Mouse (Mus musculus): ENCODE data around the gene Clcnka. TPM values are rescaled to one million over a fixed set of nuclear protein-coding genes. Genes with fewer than 3 reads are reported as not detected.

Gene Clcnka
- polyA plus RNA-seq, 1 experiment from 2014 or later: 0.13 TPM

DNA sequence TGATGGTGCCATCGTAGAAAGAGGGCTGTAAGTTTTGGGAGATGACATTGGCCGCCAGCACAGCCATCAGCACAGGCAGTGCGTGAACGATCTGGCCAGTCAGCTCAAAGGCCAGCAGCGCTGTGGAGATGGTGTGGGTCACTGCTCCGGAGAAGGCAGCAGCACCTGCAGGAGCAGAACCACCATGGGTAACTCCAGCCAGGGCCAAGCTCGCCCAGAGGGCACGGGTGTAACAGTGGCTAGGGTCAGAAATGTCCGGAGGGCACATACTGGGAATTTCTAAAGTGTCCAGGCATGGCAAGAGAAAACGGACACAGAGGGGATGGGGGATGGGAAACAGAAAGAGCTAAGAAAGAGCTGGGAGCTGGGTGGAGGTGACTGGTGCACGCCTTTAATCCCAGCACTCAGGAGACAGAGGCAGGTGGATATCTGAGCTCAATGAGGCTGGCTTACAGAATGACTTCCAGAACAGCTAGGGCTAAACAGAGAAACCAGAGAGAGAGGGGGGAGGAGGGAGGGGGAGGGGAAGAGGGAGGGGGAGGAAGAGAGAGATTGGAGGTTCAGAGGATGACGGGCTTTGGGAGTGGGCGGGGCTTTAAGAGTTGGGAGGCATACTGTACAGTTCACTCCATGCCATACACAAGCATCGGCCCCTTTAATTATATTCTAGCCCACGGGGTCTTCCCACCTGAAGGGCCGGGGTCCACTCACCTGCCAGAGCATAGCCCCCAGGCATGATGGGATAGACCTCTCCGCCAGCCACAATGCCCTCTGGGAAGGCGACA lies 9.0 kb downstream of the Clcnka start:
- no peak for ATAC-seq
- no peaks in the 10 kb centered on the region for H3K9me3 ChIP-seq (ENCODE audit: control insufficient read depth, low read length)
- no peaks in the 10 kb centered on the region; the same call in 1 of the 2 replicates for H3K4me1 ChIP-seq (ENCODE audit: control insufficient read depth, insufficient read depth, low read length)
- H3K27me3 ChIP-seq (replicated peaks; ENCODE audit: control insufficient read depth, insufficient read depth, low read length): 0 out of 2 replicates have a peak, but pooled peaks cover 1% of the 10 kb centered on the region
- no peak overlapping the region for H3K4me2 ChIP-seq (ENCODE audit: low read depth, low read length)
- H3K36me3 ChIP-seq (ENCODE audit: control insufficient read depth, insufficient read depth, low read length): no peaks in the 10 kb centered on the region
- no peak overlapping the region for H3K27ac ChIP-seq (ENCODE audit: low read length)
- no peak overlapping the region for H3K4me3 ChIP-seq (ENCODE audit: low read length)
- H3K9ac ChIP-seq (ENCODE audit: low read depth, low read length): no peak overlapping the region
- 72% methylated on average over 18 of the region's 18 CpGs for WGBS

DNA sequence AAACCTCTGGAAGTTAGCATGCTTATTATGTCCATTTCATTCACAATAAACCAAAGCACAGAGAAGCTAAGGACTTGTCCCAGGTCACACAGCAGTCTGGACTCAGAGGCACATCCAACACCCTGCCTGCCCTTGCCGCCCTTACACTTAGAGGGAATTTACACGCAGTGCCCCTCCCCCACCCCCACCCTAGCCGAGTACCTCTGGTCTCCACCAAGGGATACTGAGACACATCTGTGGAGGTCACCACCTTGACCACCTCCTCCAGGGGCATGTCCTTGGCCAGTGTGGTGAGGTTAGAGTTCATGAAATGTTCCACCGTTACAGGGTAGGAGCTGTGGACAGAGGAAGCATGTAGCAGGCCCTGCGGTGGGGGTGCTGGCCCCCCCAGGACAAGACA lies 10.6 kb downstream of the Clcnka start:
- 69% methylated on average over 5 of the region's 5 CpGs for WGBS
- H3K9ac ChIP-seq (ENCODE audit: low read depth, low read length): no peak overlapping the region
- no peaks in the 10 kb centered on the region for H3K36me3 ChIP-seq (ENCODE audit: control insufficient read depth, insufficient read depth, low read length)
- ATAC-seq: no peak
- H3K27me3 ChIP-seq (replicated peaks; ENCODE audit: control insufficient read depth, insufficient read depth, low read length): peaks cover 13% of the 10 kb centered on the region
- peaks cover 2% of the 10 kb centered on the region; the same call in 1 of the 2 replicates for H3K4me1 ChIP-seq (ENCODE audit: control insufficient read depth, insufficient read depth, low read length)
- H3K9me3 ChIP-seq (ENCODE audit: control insufficient read depth, low read length): no peaks in the 10 kb centered on the region
- no peak overlapping the region for H3K4me3 ChIP-seq (ENCODE audit: low read length)
- H3K4me2 ChIP-seq (ENCODE audit: low read depth, low read length): no peak overlapping the region
- no peak overlapping the region for H3K27ac ChIP-seq (ENCODE audit: low read length)

DNA sequence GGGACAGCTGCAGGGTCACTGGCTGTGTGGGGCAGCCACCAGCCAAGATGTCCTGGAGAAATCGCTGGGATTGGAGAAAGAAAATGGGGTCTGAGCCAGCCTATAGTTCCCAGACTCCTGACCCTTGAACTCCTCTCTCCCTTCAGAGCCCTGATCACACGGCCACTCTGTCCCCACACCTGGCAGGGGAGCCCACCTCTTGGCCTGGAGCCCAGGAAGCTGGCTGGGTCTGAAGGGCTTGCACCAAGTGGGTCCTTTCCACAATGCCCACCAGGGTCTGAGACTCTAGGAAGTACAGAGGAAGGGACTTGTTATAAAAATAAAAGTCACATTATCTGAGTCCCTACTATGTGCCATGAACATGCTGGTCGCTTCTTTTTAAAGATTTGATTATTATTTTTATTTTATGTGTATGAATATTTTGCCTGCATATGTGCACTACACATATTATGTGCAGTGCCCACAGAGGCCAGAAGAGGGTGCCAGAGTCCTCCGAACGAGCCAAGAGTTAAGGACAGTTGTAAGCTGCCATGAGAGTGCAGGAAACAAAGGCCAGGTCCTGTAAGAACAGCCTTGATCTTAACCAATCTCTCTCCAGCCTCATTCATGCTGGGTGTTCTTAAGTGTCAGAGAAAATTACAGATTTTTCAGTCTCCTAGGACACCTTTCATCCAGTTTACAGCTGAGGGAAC lies 11.3 kb downstream of the Clcnka start:
- Histone ChIP-seq H3K4me2 (ENCODE audit: low read depth, low read length) (no peak overlapping the region), H3K27me3 (replicated peaks; ENCODE audit: control insufficient read depth, insufficient read depth, low read length) (peaks cover 17% of the 10 kb centered on the region), H3K27ac (ENCODE audit: low read length) (no peak overlapping the region), H3K36me3 (ENCODE audit: control insufficient read depth, insufficient read depth, low read length) (no peaks in the 10 kb centered on the region), H3K4me3 (ENCODE audit: low read length) (no peak overlapping the region), H3K9me3 (ENCODE audit: control insufficient read depth, low read length) (no peaks in the 10 kb centered on the region), H3K4me1 (ENCODE audit: control insufficient read depth, insufficient read depth, low read length) (peaks cover 8% of the 10 kb centered on the region), H3K9ac (ENCODE audit: low read depth, low read length) (no peak overlapping the region)
- 22% methylated on average over 5 of the region's 5 CpGs for WGBS
- peak; percentile 43; the same call in 1 of the 2 replicates for ATAC-seq

DNA sequence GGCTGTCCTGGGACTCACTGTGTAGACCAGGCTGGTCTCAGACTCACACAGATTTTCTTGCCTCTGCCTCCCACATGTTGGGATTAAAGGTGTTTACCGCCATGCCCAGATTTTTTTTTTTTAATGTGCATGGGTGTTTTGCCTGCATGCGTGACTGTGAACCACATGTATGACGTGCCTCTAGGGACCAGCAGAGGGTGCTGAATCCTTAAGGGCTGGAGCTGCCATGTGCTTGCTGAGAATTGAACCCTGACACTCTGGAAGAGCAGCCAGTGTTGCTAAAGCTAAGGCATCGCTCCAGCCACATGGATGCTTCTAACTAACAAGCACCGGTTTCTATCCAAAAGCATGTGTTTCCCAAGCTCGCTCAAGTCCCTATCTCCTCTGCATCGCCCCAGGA lies 12.4 kb downstream of the Clcnka start:
- Histone ChIP-seq H3K27ac (ENCODE audit: low read length) (no peak overlapping the region), H3K27me3 (replicated peaks; ENCODE audit: control insufficient read depth, insufficient read depth, low read length) (peaks cover 20% of the 10 kb centered on the region), H3K36me3 (ENCODE audit: control insufficient read depth, insufficient read depth, low read length) (no peaks in the 10 kb centered on the region), H3K4me2 (ENCODE audit: low read depth, low read length) (no peak overlapping the region), H3K9ac (ENCODE audit: low read depth, low read length) (no peak overlapping the region), H3K4me1 (ENCODE audit: control insufficient read depth, insufficient read depth, low read length) (peaks cover 12% of the 10 kb centered on the region), H3K9me3 (ENCODE audit: control insufficient read depth, low read length) (no peaks in the 10 kb centered on the region), H3K4me3 (ENCODE audit: low read length) (no peak overlapping the region)
- 72% methylated on average over 7 of the region's 7 CpGs for WGBS
- ATAC-seq: no peak

DNA sequence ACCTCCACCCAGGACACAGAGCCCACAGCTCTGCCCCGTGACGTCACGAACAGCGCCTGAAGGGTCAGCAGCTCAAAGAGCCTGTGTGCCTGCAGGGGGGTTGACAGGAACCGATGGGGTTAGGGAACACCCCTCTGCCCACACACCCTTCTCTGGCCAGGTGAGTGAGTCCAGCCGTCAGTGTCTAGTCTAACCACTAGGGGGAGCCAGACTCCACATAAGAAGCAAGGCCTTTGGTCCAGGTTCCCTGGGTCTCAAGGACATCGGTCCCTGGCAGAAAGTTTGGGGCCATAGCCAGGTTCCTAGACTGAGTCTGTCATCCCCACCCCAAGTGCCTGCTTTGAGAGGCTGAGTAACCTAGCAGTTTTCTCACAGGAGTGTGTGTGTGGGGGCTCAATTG lies 13.2 kb downstream of the Clcnka start:
- Histone ChIP-seq H3K9me3 (ENCODE audit: control insufficient read depth, low read length) (no peaks in the 10 kb centered on the region), H3K4me3 (ENCODE audit: low read length) (no peak overlapping the region), H3K9ac (ENCODE audit: low read depth, low read length) (no peak overlapping the region), H3K4me1 (ENCODE audit: control insufficient read depth, insufficient read depth, low read length) (peaks cover 12% of the 10 kb centered on the region), H3K27ac (ENCODE audit: low read length) (no peak overlapping the region), H3K27me3 (replicated peaks; ENCODE audit: control insufficient read depth, insufficient read depth, low read length) (peaks cover 20% of the 10 kb centered on the region), H3K4me2 (ENCODE audit: low read depth, low read length) (no peak overlapping the region), H3K36me3 (ENCODE audit: control insufficient read depth, insufficient read depth, low read length) (no peaks in the 10 kb centered on the region)
- 5% methylated on average over 7 of the region's 7 CpGs for WGBS
- ATAC-seq: peak; percentile 20; the same call in 1 of the 2 replicates

DNA sequence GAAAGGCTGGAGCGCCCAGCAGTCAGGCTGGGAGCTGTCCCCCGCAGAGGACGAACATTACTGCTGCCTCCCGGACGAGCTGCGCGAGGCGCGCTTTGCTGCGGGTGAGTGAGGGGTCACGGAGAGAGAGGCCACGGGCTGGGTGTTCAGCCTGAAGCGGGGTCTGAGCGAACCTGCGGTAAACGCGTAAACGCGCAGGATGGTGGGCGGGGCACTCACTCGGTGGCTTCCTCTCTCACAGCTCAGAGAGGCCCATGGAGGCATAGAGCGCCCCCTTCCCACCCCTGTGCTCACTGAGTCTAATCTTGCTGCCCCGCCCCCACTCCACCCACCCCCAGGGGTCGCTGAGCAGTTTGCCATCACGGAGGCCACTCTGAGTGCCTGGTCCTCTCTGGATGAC lies 16.1 kb downstream of the Clcnka start:
- H3K27ac ChIP-seq (ENCODE audit: low read length): no peak overlapping the region
- no peaks in the 10 kb centered on the region for H3K9me3 ChIP-seq (ENCODE audit: control insufficient read depth, low read length)
- 3% methylated on average over 25 of the region's 25 CpGs for WGBS
- H3K4me3 ChIP-seq (ENCODE audit: low read length): peak overlapping the region; percentile 45
- H3K4me2 ChIP-seq (ENCODE audit: low read depth, low read length): peak overlapping the region; percentile 77
- peak overlapping the region; percentile 60 for H3K9ac ChIP-seq (ENCODE audit: low read depth, low read length)
- H3K4me1 ChIP-seq (ENCODE audit: control insufficient read depth, insufficient read depth, low read length): peaks cover 12% of the 10 kb centered on the region
- peaks cover 20% of the 10 kb centered on the region for H3K27me3 ChIP-seq (replicated peaks; ENCODE audit: control insufficient read depth, insufficient read depth, low read length)
- no peaks in the 10 kb centered on the region for H3K36me3 ChIP-seq (ENCODE audit: control insufficient read depth, insufficient read depth, low read length)
- peak; percentile 28; the same call in 1 of the 2 replicates for ATAC-seq

DNA sequence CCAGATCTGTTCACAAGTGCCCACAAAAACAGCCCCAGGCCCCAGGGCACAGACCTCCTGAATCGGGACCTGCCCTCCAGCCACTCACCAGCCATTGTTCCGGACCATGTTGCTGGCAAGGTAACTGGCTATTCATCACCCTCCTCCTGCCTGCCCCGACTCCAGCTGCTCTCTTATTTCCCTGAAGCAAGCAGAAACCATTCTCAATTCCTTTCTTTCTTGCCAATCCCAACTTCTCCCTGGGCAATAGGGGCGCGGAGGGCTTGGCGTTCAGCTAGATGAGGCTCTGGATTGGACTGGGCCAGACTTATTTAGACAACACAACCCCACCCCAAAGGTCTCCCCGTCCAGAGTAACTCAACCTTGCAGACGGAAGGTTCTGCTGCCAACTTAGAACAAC lies 18.9 kb downstream of the Clcnka start:
- H3K9me3 ChIP-seq (ENCODE audit: control insufficient read depth, low read length): no peaks in the 10 kb centered on the region
- 65% methylated on average over 8 of the region's 8 CpGs for WGBS
- H3K36me3 ChIP-seq (ENCODE audit: control insufficient read depth, insufficient read depth, low read length): no peaks in the 10 kb centered on the region
- no peak overlapping the region for H3K4me3 ChIP-seq (ENCODE audit: low read length)
- H3K9ac ChIP-seq (ENCODE audit: low read depth, low read length): no peak overlapping the region
- H3K4me2 ChIP-seq (ENCODE audit: low read depth, low read length): no peak overlapping the region
- ATAC-seq: no peak
- no peak overlapping the region for H3K27ac ChIP-seq (ENCODE audit: low read length)
- H3K27me3 ChIP-seq (replicated peaks; ENCODE audit: control insufficient read depth, insufficient read depth, low read length): peaks cover 20% of the 10 kb centered on the region
- H3K4me1 ChIP-seq (ENCODE audit: control insufficient read depth, insufficient read depth, low read length): peaks cover 12% of the 10 kb centered on the region

DNA sequence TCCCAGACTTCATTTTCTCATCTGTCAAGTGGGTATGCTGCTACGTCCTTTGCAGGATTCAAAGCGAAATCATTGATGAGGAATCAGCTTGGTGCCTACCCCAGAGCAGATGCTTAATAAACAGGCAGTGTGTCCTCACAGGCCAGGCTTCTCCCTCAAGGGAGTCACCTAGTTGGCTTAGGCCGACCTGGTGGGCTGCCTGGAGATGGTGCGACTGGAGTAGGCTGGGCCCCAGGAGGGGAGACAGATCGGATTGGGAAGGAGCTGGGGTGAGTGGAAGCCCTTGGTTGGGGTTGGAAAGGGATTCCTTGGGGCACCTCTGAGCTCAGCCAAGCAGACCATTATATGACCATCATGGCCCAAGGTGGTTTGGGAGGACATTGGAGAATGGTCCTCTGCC lies 26.1 kb downstream of the Clcnka start:
- no peak for ATAC-seq
- no peak overlapping the region for H3K9ac ChIP-seq (ENCODE audit: low read depth, low read length)
- no peak overlapping the region for H3K4me2 ChIP-seq (ENCODE audit: low read depth, low read length)
- no peaks in the 10 kb centered on the region for H3K9me3 ChIP-seq (ENCODE audit: control insufficient read depth, low read length)
- H3K27ac ChIP-seq (ENCODE audit: low read length): no peak overlapping the region
- H3K4me1 ChIP-seq (ENCODE audit: control insufficient read depth, insufficient read depth, low read length): 0 out of 2 replicates have a peak, but pooled peaks cover 2% of the 10 kb centered on the region
- no peak overlapping the region for H3K4me3 ChIP-seq (ENCODE audit: low read length)
- 93% methylated on average over 5 of the region's 5 CpGs for WGBS
- no peaks in the 10 kb centered on the region for H3K36me3 ChIP-seq (ENCODE audit: control insufficient read depth, insufficient read depth, low read length)
- peaks cover 10% of the 10 kb centered on the region for H3K27me3 ChIP-seq (replicated peaks; ENCODE audit: control insufficient read depth, insufficient read depth, low read length)

DNA sequence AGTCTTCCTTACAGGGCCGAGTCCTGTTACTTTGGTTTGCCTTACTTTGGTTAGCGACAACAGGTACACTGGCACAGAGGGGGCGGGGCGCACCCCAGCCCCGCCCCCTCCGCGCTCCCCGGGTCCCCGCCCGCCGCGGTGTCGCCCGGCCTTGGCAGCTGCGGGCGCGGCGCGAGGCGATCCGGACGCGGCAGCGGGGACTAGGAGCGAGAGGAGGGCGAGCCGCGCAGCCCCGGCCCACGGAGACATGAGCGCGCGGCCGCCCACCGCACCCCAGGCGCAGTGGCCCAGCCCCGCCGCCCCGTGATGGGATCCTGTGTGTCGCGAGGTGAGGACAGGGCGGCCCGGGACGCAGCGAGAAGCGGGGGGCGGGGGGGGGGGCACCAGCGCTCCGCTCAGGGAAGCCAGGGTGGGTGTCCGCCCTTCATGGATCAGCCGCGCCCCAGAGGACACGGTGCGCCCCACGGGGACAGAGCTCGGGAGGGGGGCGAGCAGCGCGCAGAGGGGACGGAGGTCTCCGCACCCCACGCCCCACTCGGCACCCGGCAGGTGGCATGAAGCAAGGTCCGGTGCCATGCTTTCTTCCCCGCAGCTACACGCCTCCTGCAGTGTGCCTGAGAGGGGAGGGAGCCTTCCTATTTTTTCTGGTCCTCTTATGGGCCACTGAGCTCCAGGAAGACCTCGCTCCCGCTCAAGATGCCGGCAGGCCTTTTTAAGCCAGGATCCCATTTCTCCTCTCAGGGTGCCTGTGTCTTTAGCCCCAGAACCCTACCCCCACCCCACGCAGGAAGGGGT lies 30.3 kb downstream of the Clcnka start, which contains the start of gene Fam131c:
Gene Fam131c (plus strand): TSS at position 224 of the 795 bp plus-strand sequence.
- peak; percentile 72 for ATAC-seq
- 0 out of 2 replicates have a peak, but pooled peaks cover 2% of the 10 kb centered on the region for H3K4me1 ChIP-seq (ENCODE audit: control insufficient read depth, insufficient read depth, low read length)
- H3K9ac ChIP-seq (ENCODE audit: low read depth, low read length): peak within 1 kb of the TSS; percentile 74
- peak within 1 kb of the TSS; percentile 58 for H3K4me3 ChIP-seq (ENCODE audit: low read length)
- no peak within 1 kb of the TSS for H3K27ac ChIP-seq (ENCODE audit: low read length)
- H3K36me3 ChIP-seq (ENCODE audit: control insufficient read depth, insufficient read depth, low read length): no peaks in the 10 kb centered on the region
- no peaks in the 10 kb centered on the region for H3K9me3 ChIP-seq (ENCODE audit: control insufficient read depth, low read length)
- 2% methylated on average over 51 of the region's 71 CpGs for WGBS
- peaks cover 19% of the 10 kb centered on the region for H3K27me3 ChIP-seq (replicated peaks; ENCODE audit: control insufficient read depth, insufficient read depth, low read length)
- peak within 1 kb of the TSS; percentile 99 for H3K4me2 ChIP-seq (ENCODE audit: low read depth, low read length)

Data from intestine, embryonic 16.5 days (tissue).